Mouse (Mus musculus) cerebellum, adult 2 months (tissue): ENCODE results near the gene Gramd2.

Experiments used
- CTCF ChIP-seq: fragments of 200-500 bp; IDR thresholded peaks from 2 replicates; pipeline ENCODE4 v1.5.1; 2011; ENCODE audit warnings: low read depth, mild to moderate bottlenecking, control low read depth, low read length, moderate library complexity, borderline replicate concordance; ENCODE audit not compliant: insufficient read depth
- POLR2A ChIP-seq: fragments of 200-500 bp; IDR thresholded peaks from 2 replicates; pipeline ENCODE4 v1.6.1; 2011; ENCODE audit warnings: low read length, control low read depth, borderline replicate concordance; ENCODE audit not compliant: insufficient read depth

DNA sequence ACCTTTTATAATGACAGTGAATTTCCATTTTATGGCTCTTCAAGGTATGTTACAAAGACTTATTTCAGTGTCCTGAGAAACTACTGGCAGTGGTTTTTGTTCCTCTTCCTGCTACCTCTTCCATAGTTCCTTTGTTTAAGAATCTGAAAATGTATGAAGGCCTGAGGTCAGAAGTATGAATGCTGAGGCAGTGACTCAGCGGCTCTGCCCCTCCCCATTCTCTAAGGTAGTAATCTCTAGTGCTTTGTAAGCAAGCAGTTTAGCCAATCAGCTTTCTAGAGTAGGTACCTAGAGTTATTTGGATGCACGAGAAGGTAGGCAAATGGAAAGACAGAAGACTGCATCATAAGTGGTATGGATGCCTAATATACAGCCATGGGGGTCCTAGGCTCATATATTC lies 38.6 kb upstream of the Gramd2 start:
- TF ChIP-seq POLR2A, result no peak
- TF ChIP-seq CTCF, result no peak
